Mouse (Mus musculus) forebrain, postnatal 0 days (tissue): ENCODE measurements around the gene Sapcd1. TPM values are rescaled to one million over a fixed set of nuclear protein-coding genes. Genes with fewer than 3 reads are reported as not detected.

Experiments
- ATAC-seq: fragments of 200-750 bp; cut with Nextera tagmentation; 2 replicates; pipeline ENCODE4 v1.8.0; 2017; ENCODE audit warnings: mild to moderate bottlenecking, moderate library complexity
- DNase-seq: peaks from one replicate; pipeline ENCODE4 v3.0.0-alpha.2; 2015
- H3K27ac ChIP-seq: fragments of 300-500 bp; sonication (generic); 2 replicates; pipeline ENCODE4 v1.5.1; 2014; ENCODE audit warnings: low read depth, mild to moderate bottlenecking, antibody characterized with exemption, low read length, moderate library complexity, mixed read lengths
- H3K27me3 ChIP-seq: fragments of 300-500 bp; sonication (generic); 2 replicates; pipeline ENCODE4 v1.6.1; 2014; ENCODE audit warnings: mild to moderate bottlenecking, low read length, mixed read lengths; ENCODE audit not compliant: insufficient read depth
- H3K36me3 ChIP-seq: fragments of 300-500 bp; sonication (generic); 2 replicates; pipeline ENCODE4 v1.6.1; 2014; ENCODE audit warnings: mild to moderate bottlenecking, moderate library complexity; ENCODE audit not compliant: insufficient read depth
- H3K4me1 ChIP-seq: fragments of 300-500 bp; sonication (generic); 2 replicates; pipeline ENCODE4 v1.6.1; 2014; ENCODE audit warnings: antibody characterized with exemption; ENCODE audit not compliant: insufficient read depth
- H3K4me2 ChIP-seq: fragments of 300-500 bp; sonication (generic); 2 replicates; pipeline ENCODE4 v1.6.1; 2014; ENCODE audit warnings: low read depth, mild to moderate bottlenecking, moderate library complexity
- H3K4me3 ChIP-seq: fragments of 300-500 bp; sonication (generic); 2 replicates; pipeline ENCODE4 v1.5.1; 2014; ENCODE audit warnings: low read depth, low read length, mixed read lengths
- H3K9ac ChIP-seq: fragments of 300-500 bp; sonication (generic); 2 replicates; pipeline ENCODE4 v1.6.1; 2014; ENCODE audit warnings: mild to moderate bottlenecking
- H3K9me3 ChIP-seq: fragments of 300-500 bp; sonication (generic); 2 replicates; pipeline ENCODE4 v1.6.1; 2016; ENCODE audit warnings: low read length
- CTCF ChIP-seq: sonication (generic); IDR thresholded peaks from 2 replicates; pipeline ENCODE4 v1.5.1; 2016; ENCODE audit warnings: antibody characterized with exemption, control low read depth, low read depth
- WGBS: fragments of 180-500 bp; shearing (Covaris S2); extraction: QIAGEN DNeasy Blood & Tissue Kit; methylation state at CpG from one replicate; pipeline ENCODE4 v1.1.7; 2014; 5-methylcytosine and 5-hydroxymethylcytosine counted together
- polyA plus RNA-seq: library from polyadenylated mRNA; unstranded; fragments of >200 nt; fragmentation: Nextera tagmentation; extraction: Ambion mirVana; gene quantifications from 2 replicates; pipeline ENCODE4 v1.2.1, GENCODE M21; 2015
- total RNA-seq: library from RNA; depleted of rRNA; stranded (reverse); fragments of >200 nt; gene quantifications from 2 replicates; pipeline ENCODE4 v1.2.3, GENCODE M21; 2014

The Sapcd1 gene
- total and polyA plus RNA-seq, 2 experiments from 2014 or later = 1.6 to 2.7 TPM

DNA sequence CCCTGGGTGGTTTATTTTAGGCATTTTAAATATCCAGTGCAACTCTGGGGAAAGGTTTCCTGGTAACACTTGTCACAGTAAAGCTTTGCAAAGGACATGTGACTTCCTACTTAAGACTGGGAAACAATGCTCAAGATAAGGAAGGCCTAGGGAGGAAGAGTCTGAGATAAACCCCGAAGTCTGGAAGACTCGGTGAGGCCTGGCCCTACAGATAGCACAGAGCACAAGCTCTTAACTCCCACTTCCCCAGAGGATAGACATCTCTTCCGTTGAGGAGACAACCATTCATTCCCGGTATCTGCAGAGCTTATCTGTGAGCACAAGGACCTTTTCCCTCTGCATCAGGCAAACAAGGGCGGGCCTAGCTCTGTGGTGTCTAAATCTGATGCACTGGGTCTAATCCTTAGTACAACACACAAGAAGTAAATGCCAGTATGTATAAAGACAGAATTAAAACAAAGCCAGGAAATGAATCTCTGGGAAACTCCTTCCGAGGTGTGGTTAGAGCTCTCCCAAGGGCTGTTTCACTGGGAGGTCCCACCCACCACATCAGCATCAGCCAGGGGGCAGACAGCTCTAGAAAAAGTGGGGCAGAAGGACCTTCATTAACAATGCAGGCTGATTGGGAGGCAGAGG, 5.9 kb downstream of the Sapcd1 start:
- no peak for DNase-seq
- Histone ChIP-seq H3K27me3 (no peaks in the 10 kb centered on the region; the same call in 1 of the 2 replicates), H3K36me3 (no peaks in the 10 kb centered on the region), H3K9me3 (no peaks in the 10 kb centered on the region), H3K4me1 (peaks cover 4% of the 10 kb centered on the region; the same call in 1 of the 2 replicates), H3K9ac (no peak overlapping the region), H3K4me3 (no peak overlapping the region), H3K27ac (peak overlapping the region; percentile 21; the same call in 1 of the 2 replicates), H3K4me2 (no peak overlapping the region)
- ATAC-seq = no peak
- 62% methylated on average over 6 of the region's 6 CpGs for WGBS
- TF ChIP-seq CTCF = no peak

- Histone ChIP-seq H3K4me2 (0 out of 2 replicates have a peak overlapping the region, but pooled peaks have one; percentile 10), H3K36me3 (peaks cover 4% of the 10 kb centered on the region; the same call in 1 of the 2 replicates), H3K9ac (no peak overlapping the region), H3K9me3 (no peaks in the 10 kb centered on the region), H3K27ac (peak overlapping the region; percentile 21; the same call in 1 of the 2 replicates), H3K4me1 (peaks cover 4% of the 10 kb centered on the region; the same call in 1 of the 2 replicates), H3K27me3 (no peaks in the 10 kb centered on the region; the same call in 1 of the 2 replicates), H3K4me3 (no peak overlapping the region)
- 6% methylated on average over 17 of the region's 17 CpGs for WGBS
- TF ChIP-seq CTCF = peak; percentile 95
- ATAC-seq = peak; percentile 66
- DNase-seq = peak; percentile 77
Measured at GRCm38 (mm10) chr17:35021163-35021808, 6.5 kb downstream of the Sapcd1 start.

DNA sequence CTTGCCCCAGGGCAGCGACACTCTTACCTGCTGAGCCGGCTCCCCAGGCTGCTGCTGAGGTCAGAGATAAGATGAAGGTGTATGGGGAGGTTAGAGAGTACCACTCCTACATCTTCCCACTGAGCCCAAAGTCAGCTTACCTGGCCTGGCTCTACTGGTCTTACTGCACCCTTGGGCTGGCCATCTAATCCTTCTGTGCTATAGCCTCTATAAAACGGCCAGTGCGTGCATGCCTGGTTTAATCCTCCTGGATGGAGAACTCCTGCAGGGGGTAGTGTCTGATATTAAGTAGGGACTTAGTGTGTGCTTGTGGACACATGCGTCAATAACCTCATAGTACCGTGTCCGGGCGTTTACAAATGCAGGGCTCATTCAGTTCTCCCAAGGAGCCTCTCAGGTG, 7.3 kb downstream of the Sapcd1 start:
- H3K4me3 ChIP-seq = no peak overlapping the region
- DNase-seq (no peak), ATAC-seq (no peak)
- no peaks in the 10 kb centered on the region; the same call in 1 of the 2 replicates for H3K27me3 ChIP-seq
- H3K4me2 ChIP-seq = no peak overlapping the region
- peaks cover 4% of the 10 kb centered on the region; the same call in 1 of the 2 replicates for H3K4me1 ChIP-seq
- H3K9me3 ChIP-seq = no peaks in the 10 kb centered on the region
- 82% methylated on average over 8 of the region's 8 CpGs for WGBS
- no peak for TF ChIP-seq CTCF
- no peak overlapping the region for H3K9ac ChIP-seq
- H3K36me3 ChIP-seq = peaks cover 10% of the 10 kb centered on the region
- no peak overlapping the region for H3K27ac ChIP-seq

DNA sequence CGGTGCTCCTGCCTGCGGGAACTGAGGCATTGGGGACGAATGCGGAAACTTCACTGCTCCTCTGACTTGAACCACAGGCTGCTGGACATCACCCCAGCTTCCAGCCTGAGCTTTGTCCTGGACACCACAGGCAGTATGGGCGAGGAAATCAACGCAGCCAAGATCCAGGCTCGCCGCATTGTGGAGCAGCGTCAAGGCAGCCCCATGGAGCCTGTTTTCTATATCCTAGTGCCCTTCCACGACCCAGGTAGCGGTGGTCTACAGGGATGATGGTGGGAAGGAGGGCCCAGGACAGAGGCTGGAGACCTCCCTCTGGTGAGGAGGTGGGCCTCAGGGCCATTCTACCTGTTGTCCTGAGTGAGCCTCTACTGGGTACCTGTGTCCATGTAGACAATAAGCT, 7.9 kb downstream of the Sapcd1 start:
- Histone ChIP-seq H3K4me3 (no peak overlapping the region), H3K27ac (no peak overlapping the region), H3K36me3 (peaks cover 17% of the 10 kb centered on the region), H3K4me2 (no peak overlapping the region), H3K27me3 (no peaks in the 10 kb centered on the region; the same call in 1 of the 2 replicates), H3K9ac (no peak overlapping the region), H3K9me3 (no peaks in the 10 kb centered on the region), H3K4me1 (peaks cover 4% of the 10 kb centered on the region; the same call in 1 of the 2 replicates)
- WGBS = 74% methylated on average over 11 of the region's 11 CpGs
- no peak for DNase-seq
- ATAC-seq = no peak
- TF ChIP-seq CTCF = no peak

DNA sequence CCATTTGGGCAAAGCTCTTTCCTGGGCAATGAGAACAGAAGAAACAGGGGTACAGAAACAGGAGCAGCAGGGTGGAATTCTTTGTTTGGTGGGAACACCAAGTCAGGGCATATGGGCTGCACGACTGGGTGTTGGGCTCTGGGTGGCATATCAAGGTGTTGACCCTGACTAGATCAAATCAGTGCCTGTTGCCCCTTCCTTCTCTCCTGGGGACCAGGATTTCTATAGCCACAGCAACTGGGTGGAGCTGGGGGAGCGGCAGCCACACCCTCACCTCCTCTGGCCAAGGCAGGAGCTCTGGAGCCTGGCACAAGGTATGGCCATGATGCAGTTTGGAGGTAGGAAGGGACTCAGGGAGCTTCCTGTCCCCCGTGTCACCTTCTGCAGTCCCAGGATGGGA, 9.6 kb downstream of the Sapcd1 start:
- Histone ChIP-seq H3K27ac (no peak overlapping the region), H3K4me1 (peaks cover 4% of the 10 kb centered on the region; the same call in 1 of the 2 replicates), H3K4me3 (no peak overlapping the region), H3K27me3 (no peaks in the 10 kb centered on the region; the same call in 1 of the 2 replicates), H3K9me3 (no peaks in the 10 kb centered on the region), H3K36me3 (peaks cover 34% of the 10 kb centered on the region), H3K9ac (no peak overlapping the region), H3K4me2 (no peak overlapping the region)
- 81% methylated on average over 3 of the region's 3 CpGs for WGBS
- DNase-seq = no peak
- no peak for TF ChIP-seq CTCF
- ATAC-seq = no peak

DNA sequence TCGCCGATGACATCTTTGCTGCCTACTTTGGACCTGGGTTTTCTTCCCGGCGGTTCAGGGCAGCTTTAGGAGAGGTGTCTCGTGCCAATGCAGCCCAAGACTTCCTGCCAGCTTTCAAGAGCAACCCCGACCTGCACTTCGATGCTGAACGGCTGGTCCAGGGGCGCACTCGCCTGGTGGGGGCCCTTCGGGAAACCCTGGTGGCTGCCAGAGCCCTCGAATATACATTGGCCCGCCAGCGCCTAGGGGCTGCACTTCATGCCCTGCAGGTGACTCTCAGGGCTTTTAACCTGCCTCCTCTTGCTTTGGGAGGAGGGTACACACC, 10.1 kb downstream of the Sapcd1 start:
- ATAC-seq (no peak), DNase-seq (no peak)
- H3K27me3 ChIP-seq = no peaks in the 10 kb centered on the region; the same call in 1 of the 2 replicates
- no peak overlapping the region for H3K27ac ChIP-seq
- TF ChIP-seq CTCF = no peak
- WGBS = 73% methylated on average over 14 of the region's 14 CpGs
- no peak overlapping the region for H3K9ac ChIP-seq
- peaks cover 4% of the 10 kb centered on the region; the same call in 1 of the 2 replicates for H3K4me1 ChIP-seq
- peaks cover 39% of the 10 kb centered on the region for H3K36me3 ChIP-seq
- H3K4me3 ChIP-seq = no peak overlapping the region
- no peak overlapping the region for H3K4me2 ChIP-seq
- no peaks in the 10 kb centered on the region for H3K9me3 ChIP-seq
